Mouse (Mus musculus): Measurements from ENCODE around the gene Col27a1. TPM values are rescaled to one million over a fixed set of nuclear protein-coding genes. Genes with fewer than 3 reads are reported as not detected.

The Col27a1 gene
- polyA plus RNA-seq, 1 experiment from 2014 or later, result 4.2 TPM

DNA sequence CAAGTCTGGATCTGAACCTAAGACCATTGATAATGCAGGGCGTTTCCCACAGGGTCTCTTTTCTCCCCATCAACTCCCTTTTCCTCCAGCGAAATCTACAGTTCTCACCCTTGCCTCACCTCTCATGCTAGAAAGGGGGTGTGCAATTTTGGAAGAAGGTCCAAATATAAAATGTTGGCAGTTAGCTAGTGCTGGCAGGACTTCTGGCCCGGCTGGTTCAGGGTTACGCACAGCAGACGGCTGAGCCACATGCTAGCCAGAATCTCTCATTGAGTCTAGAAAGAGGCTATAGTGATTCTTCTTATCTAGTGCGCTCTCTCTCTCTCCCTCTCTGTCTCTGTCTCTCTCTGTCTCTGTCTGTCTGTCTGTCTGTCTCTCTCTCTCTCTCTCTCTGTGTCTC, 45.3 kb downstream of the Col27a1 start:
- Histone ChIP-seq H3K27ac (replicated peaks in 1 of 2; ENCODE audit: control insufficient read depth in 1 of 2, insufficient read depth in 1 of 2, low read depth in 2 of 2, low read length in 2 of 2) (no peak overlapping the region), H3K4me2 (ENCODE audit: low read length) (no peak overlapping the region), H3K27me3 (ENCODE audit: control insufficient read depth, insufficient read depth, low read length) (no peaks in the 10 kb centered on the region), H3K4me1 (ENCODE audit: control insufficient read depth in 2 of 2, insufficient read depth in 2 of 2, low read length in 2 of 2) (peaks cover 21 to 27% of the 10 kb centered on the region in 2 experiments), H3K9me3 (ENCODE audit: control insufficient read depth, low read length) (no peaks in the 10 kb centered on the region), H3K4me3 (ENCODE audit: control insufficient read depth in 1 of 2, insufficient read depth in 1 of 2, low read depth in 1 of 2, low read length in 2 of 2) (no peak overlapping the region), H3K9ac (ENCODE audit: low read length) (no peak overlapping the region), H3K36me3 (ENCODE audit: control insufficient read depth, insufficient read depth, low read length) (no peaks in the 10 kb centered on the region)
- 78% methylated on average over 6 of the region's 6 CpGs for WGBS
- ATAC-seq (ENCODE audit: insufficient number of reproducible peaks, insufficient read depth, low FRiP score, low read depth), result no peak

DNA sequence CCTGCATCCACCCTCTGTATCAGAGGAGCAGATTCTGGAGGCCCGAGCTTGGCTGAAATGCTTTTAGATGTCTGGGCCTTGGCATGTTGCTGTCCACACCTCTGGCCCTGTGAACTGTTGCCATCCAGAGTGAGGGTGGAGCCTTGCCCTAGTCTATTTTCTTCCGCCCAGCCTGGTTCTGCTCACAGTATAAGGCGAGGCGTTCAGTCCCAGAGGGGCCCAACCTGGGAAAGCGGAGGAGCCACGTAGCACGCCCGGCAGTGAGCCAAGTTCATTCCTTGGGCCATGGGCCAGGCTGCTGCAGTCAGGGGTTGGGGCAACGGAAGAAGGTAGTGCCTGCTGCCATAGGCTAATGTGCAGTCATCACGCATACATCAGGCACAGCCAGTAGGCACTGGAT, 46.7 kb downstream of the Col27a1 start:
- Histone ChIP-seq H3K36me3 (ENCODE audit: control insufficient read depth, insufficient read depth, low read length) (no peaks in the 10 kb centered on the region), H3K9ac (ENCODE audit: low read length) (no peak overlapping the region), H3K27ac (replicated peaks in 1 of 2; ENCODE audit: control insufficient read depth in 1 of 2, insufficient read depth in 1 of 2, low read depth in 2 of 2, low read length in 2 of 2) (peak overlapping the region; percentile 73 to 79)

DNA sequence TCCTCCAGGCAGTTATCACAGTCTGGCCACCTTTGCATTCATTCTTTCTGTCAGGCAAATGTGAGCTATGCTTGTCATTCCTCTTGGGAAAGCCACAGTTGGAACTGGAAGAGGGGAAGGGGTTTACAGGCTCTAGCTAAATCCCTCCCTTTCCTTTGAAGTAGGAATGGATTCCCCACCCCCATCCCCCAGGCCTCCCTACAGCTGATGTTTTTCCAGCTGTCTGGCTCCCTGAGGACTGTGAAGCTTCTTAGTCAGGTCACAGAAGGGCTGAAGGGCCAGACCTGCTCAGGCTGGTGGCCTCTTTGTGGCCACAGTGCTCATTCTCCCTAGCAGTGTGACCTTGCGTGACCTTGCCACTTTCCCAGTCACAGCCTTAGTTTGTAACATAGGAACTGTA, 49.1 kb downstream of the Col27a1 start:
- ATAC-seq (ENCODE audit: insufficient number of reproducible peaks, insufficient read depth, low FRiP score, low read depth), result no peak
- H3K9ac ChIP-seq (ENCODE audit: low read length), result no peak overlapping the region
- 52% methylated on average over 1 of the region's 1 CpGs for WGBS
- H3K4me2 ChIP-seq (ENCODE audit: low read length), result no peak overlapping the region
- H3K27me3 ChIP-seq (ENCODE audit: control insufficient read depth, insufficient read depth, low read length), result no peaks in the 10 kb centered on the region
- no peak overlapping the region for H3K27ac ChIP-seq (replicated peaks in 1 of 2; ENCODE audit: control insufficient read depth in 1 of 2, insufficient read depth in 1 of 2, low read depth in 2 of 2, low read length in 2 of 2)
- H3K36me3 ChIP-seq (ENCODE audit: control insufficient read depth, insufficient read depth, low read length), result no peaks in the 10 kb centered on the region
- no peaks in the 10 kb centered on the region for H3K9me3 ChIP-seq (ENCODE audit: control insufficient read depth, low read length)
- no peak overlapping the region for H3K4me3 ChIP-seq (ENCODE audit: control insufficient read depth in 1 of 2, insufficient read depth in 1 of 2, low read depth in 1 of 2, low read length in 2 of 2)
- peaks cover 21 to 27% of the 10 kb centered on the region in 2 experiments for H3K4me1 ChIP-seq (ENCODE audit: control insufficient read depth in 2 of 2, insufficient read depth in 2 of 2, low read length in 2 of 2)

More for the DNA sequence above, 46.7 kb downstream of the Col27a1 start:
- H3K27me3 ChIP-seq (ENCODE audit: control insufficient read depth, insufficient read depth, low read length), result no peaks in the 10 kb centered on the region
- 16% methylated on average over 10 of the region's 10 CpGs for WGBS
- H3K4me2 ChIP-seq (ENCODE audit: low read length), result no peak overlapping the region
- H3K9me3 ChIP-seq (ENCODE audit: control insufficient read depth, low read length), result no peaks in the 10 kb centered on the region
- H3K4me1 ChIP-seq (ENCODE audit: control insufficient read depth in 2 of 2, insufficient read depth in 2 of 2, low read length in 2 of 2), result peaks cover 21 to 27% of the 10 kb centered on the region in 2 experiments
- ATAC-seq (ENCODE audit: insufficient number of reproducible peaks, insufficient read depth, low FRiP score, low read depth), result peak; percentile 90
- no peak overlapping the region for H3K4me3 ChIP-seq (ENCODE audit: control insufficient read depth in 1 of 2, insufficient read depth in 1 of 2, low read depth in 1 of 2, low read length in 2 of 2)

DNA sequence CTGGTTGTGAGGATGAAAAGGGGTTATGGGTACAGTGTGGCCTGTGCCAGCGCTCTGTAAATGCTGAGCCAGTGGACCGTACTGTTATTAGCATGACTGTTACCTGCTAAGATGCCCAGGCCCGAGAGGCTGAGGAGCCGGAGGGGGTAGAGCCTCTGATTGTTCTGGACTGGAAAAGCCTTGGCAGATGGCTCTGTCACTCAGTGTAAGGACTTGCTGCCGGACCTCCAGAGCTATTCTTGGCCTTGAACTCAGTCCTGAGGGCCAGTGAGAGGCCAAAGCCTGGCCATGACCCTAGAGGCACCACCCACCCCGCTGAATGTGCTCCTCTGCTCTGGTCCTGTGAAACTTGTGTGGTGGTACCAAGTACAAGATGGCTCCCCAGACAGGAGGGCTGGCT, 52.5 kb downstream of the Col27a1 start:
- Histone ChIP-seq H3K27ac (replicated peaks in 1 of 2; ENCODE audit: control insufficient read depth in 1 of 2, insufficient read depth in 1 of 2, low read depth in 2 of 2, low read length in 2 of 2) (no peak overlapping the region), H3K9me3 (ENCODE audit: control insufficient read depth, low read length) (no peaks in the 10 kb centered on the region), H3K4me1 (ENCODE audit: control insufficient read depth in 2 of 2, insufficient read depth in 2 of 2, low read length in 2 of 2) (peaks cover 8 to 10% of the 10 kb centered on the region in 2 experiments), H3K36me3 (ENCODE audit: control insufficient read depth, insufficient read depth, low read length) (no peaks in the 10 kb centered on the region), H3K4me2 (ENCODE audit: low read length) (no peak overlapping the region), H3K4me3 (ENCODE audit: control insufficient read depth in 1 of 2, insufficient read depth in 1 of 2, low read depth in 1 of 2, low read length in 2 of 2) (no peak overlapping the region), H3K27me3 (ENCODE audit: control insufficient read depth, insufficient read depth, low read length) (no peaks in the 10 kb centered on the region), H3K9ac (ENCODE audit: low read length) (no peak overlapping the region)
- ATAC-seq (ENCODE audit: insufficient number of reproducible peaks, insufficient read depth, low FRiP score, low read depth), result no peak
- 85% methylated on average over 6 of the region's 6 CpGs for WGBS

DNA sequence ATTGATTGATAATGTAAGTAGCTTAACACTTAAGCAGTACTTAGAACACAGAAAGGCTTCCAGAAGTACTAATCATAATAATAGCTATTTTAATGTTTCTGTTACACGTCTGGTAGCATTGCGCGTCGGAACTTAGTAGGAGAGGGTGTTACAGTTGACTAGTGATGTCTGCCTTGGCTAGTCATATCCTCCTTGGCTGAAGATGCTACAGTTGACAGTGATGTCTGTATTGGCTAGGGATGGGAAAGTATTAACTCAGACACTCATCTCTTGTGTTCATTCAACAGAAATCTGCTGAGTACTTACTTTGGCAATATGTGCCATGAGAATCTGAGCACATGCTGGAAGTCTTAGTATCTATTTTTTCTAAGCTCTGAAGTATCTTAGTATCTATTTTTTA, 53.3 kb downstream of the Col27a1 start:
- Histone ChIP-seq H3K4me3 (ENCODE audit: control insufficient read depth in 1 of 2, insufficient read depth in 1 of 2, low read depth in 1 of 2, low read length in 2 of 2) (no peak overlapping the region), H3K4me1 (ENCODE audit: control insufficient read depth in 2 of 2, insufficient read depth in 2 of 2, low read length in 2 of 2) (peaks cover 8 to 9% of the 10 kb centered on the region in 2 experiments), H3K36me3 (ENCODE audit: control insufficient read depth, insufficient read depth, low read length) (no peaks in the 10 kb centered on the region), H3K27ac (replicated peaks in 1 of 2; ENCODE audit: control insufficient read depth in 1 of 2, insufficient read depth in 1 of 2, low read depth in 2 of 2, low read length in 2 of 2) (no peak overlapping the region), H3K9ac (ENCODE audit: low read length) (no peak overlapping the region), H3K4me2 (ENCODE audit: low read length) (no peak overlapping the region), H3K27me3 (ENCODE audit: control insufficient read depth, insufficient read depth, low read length) (no peaks in the 10 kb centered on the region), H3K9me3 (ENCODE audit: control insufficient read depth, low read length) (no peaks in the 10 kb centered on the region)
- ATAC-seq (ENCODE audit: insufficient number of reproducible peaks, insufficient read depth, low FRiP score, low read depth), result no peak
- WGBS, result 90% methylated on average over 4 of the region's 4 CpGs

- Histone ChIP-seq H3K27ac (replicated peaks in 1 of 2; ENCODE audit: control insufficient read depth in 1 of 2, insufficient read depth in 1 of 2, low read depth in 2 of 2, low read length in 2 of 2) (no peak overlapping the region), H3K4me3 (ENCODE audit: control insufficient read depth in 1 of 2, insufficient read depth in 1 of 2, low read depth in 1 of 2, low read length in 2 of 2) (no peak overlapping the region), H3K4me1 (ENCODE audit: control insufficient read depth in 2 of 2, insufficient read depth in 2 of 2, low read length in 2 of 2) (peaks cover 4 to 5% of the 10 kb centered on the region in 2 experiments), H3K27me3 (ENCODE audit: control insufficient read depth, insufficient read depth, low read length) (no peaks in the 10 kb centered on the region), H3K9ac (ENCODE audit: low read length) (no peak overlapping the region), H3K4me2 (ENCODE audit: low read length) (no peak overlapping the region), H3K9me3 (ENCODE audit: control insufficient read depth, low read length) (no peaks in the 10 kb centered on the region), H3K36me3 (ENCODE audit: control insufficient read depth, insufficient read depth, low read length) (no peaks in the 10 kb centered on the region)
- WGBS, result 85% methylated on average over 1 of the region's 1 CpGs
- ATAC-seq (ENCODE audit: insufficient number of reproducible peaks, insufficient read depth, low FRiP score, low read depth), result no peak
Measured at GRCm38 (mm10) chr4:63267586-63267985, 53.8 kb downstream of the Col27a1 start.

GRCm38 (mm10) chr4:63268777-63269176, 55.0 kb downstream of the Col27a1 start:
- Histone ChIP-seq H3K9ac (ENCODE audit: low read length) (no peak overlapping the region), H3K4me2 (ENCODE audit: low read length) (no peak overlapping the region), H3K27me3 (ENCODE audit: control insufficient read depth, insufficient read depth, low read length) (no peaks in the 10 kb centered on the region), H3K9me3 (ENCODE audit: control insufficient read depth, low read length) (no peaks in the 10 kb centered on the region), H3K36me3 (ENCODE audit: control insufficient read depth, insufficient read depth, low read length) (no peaks in the 10 kb centered on the region), H3K4me3 (ENCODE audit: control insufficient read depth in 1 of 2, insufficient read depth in 1 of 2, low read depth in 1 of 2, low read length in 2 of 2) (no peak overlapping the region), H3K4me1 (ENCODE audit: control insufficient read depth in 2 of 2, insufficient read depth in 2 of 2, low read length in 2 of 2) (no peaks in the 10 kb centered on the region), H3K27ac (replicated peaks in 1 of 2; ENCODE audit: control insufficient read depth in 1 of 2, insufficient read depth in 1 of 2, low read depth in 2 of 2, low read length in 2 of 2) (no peak overlapping the region)
- no peak for ATAC-seq (ENCODE audit: insufficient number of reproducible peaks, insufficient read depth, low FRiP score, low read depth)
- 55% methylated on average over 4 of the region's 4 CpGs for WGBS

GRCm38 (mm10) chr4:63274516-63274915, 60.7 kb downstream of the Col27a1 start:
- Histone ChIP-seq H3K9me3 (ENCODE audit: control insufficient read depth, low read length) (no peaks in the 10 kb centered on the region), H3K27ac (replicated peaks in 1 of 2; ENCODE audit: control insufficient read depth in 1 of 2, insufficient read depth in 1 of 2, low read depth in 2 of 2, low read length in 2 of 2) (no peak overlapping the region), H3K4me2 (ENCODE audit: low read length) (no peak overlapping the region), H3K36me3 (ENCODE audit: control insufficient read depth, insufficient read depth, low read length) (no peaks in the 10 kb centered on the region), H3K27me3 (ENCODE audit: control insufficient read depth, insufficient read depth, low read length) (peaks cover 4% of the 10 kb centered on the region; the same call in 1 of the 2 replicates), H3K4me3 (ENCODE audit: control insufficient read depth in 1 of 2, insufficient read depth in 1 of 2, low read depth in 1 of 2, low read length in 2 of 2) (no peak overlapping the region), H3K9ac (ENCODE audit: low read length) (no peak overlapping the region), H3K4me1 (ENCODE audit: control insufficient read depth in 2 of 2, insufficient read depth in 2 of 2, low read length in 2 of 2) (peaks cover 0 to 10% of the 10 kb centered on the region in 2 experiments; a peak in 1 of 4 replicates)
- no peak for ATAC-seq (ENCODE audit: insufficient number of reproducible peaks, insufficient read depth, low FRiP score, low read depth)
- 62% methylated on average over 1 of the region's 1 CpGs for WGBS
